Mouse (Mus musculus) spleen, adult 2 months (tissue): ENCODE results near the gene Snai3.

ENCODE experiments used
- CTCF ChIP-seq: fragments of 200-500 bp; IDR thresholded peaks from 2 replicates; pipeline ENCODE4 v1.5.1; 2011; ENCODE audit warnings: mild to moderate bottlenecking, inconsistent platforms; ENCODE audit not compliant: insufficient read depth, insufficient read length, insufficient replicate concordance; ENCODE audit errors: extremely low read depth
- POLR2A ChIP-seq: fragments of 200-500 bp; IDR thresholded peaks from 2 replicates; pipeline ENCODE4 v1.6.1; 2011; ENCODE audit warnings: low read depth, low read length, inconsistent platforms

- TF ChIP-seq CTCF (no peak), POLR2A (no peak)
These were observed 45.0 kb downstream of the Snai3 start for GRCm38 (mm10) chr8:122415554-122415953.
